Mouse (Mus musculus): ENCODE measurements around the gene Gsg1l2.

The Gsg1l2 gene

GRCm38 (mm10) chr11:67828360-67829059, 54.1 kb downstream of the Gsg1l2 start:
- WGBS = 40% methylated on average over 12 of the region's 12 CpGs

GRCm38 (mm10) chr11:67829530-67829929, 55.1 kb downstream of the Gsg1l2 start:
- WGBS = 80% methylated on average over 6 of the region's 6 CpGs

GRCm38 (mm10) chr11:67831820-67832219, 57.4 kb downstream of the Gsg1l2 start:
- WGBS = 52% methylated on average over 5 of the region's 5 CpGs

- 72% methylated on average over 10 of the region's 10 CpGs for WGBS
These were observed 61.1 kb downstream of the Gsg1l2 start for GRCm38 (mm10) chr11:67835408-67836078.
